ENCODE assay signal across 8 mouse cellular contexts in the genomic region with DNA sequence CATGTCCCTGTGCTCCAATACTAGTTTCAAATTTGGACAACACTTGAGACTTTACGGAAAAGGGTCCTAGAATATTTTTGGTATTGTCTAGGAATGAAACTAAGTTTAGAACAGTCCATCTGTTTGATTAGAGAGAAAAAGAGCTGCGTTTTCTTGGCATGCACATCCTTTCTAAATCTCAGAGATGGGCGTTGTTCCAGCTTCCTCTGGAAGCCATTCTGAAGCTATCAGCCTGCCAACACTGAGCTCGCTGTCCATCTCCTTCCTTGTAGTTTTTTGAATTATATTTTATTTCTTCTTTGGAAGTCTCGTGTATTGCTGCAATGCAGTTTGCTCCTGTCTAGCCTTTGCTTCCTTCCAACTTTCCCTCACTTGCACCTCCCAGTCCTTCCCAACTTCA. TPM values are rescaled to one million over a fixed set of nuclear protein-coding genes. Genes with fewer than 3 reads are reported as not detected.
DNase-seq lines count a peak whose midpoint lies in the region; ATAC-seq lines count a peak whose summit lies in the region.

No protein-coding gene starts in this region.

- no peak overlapping the region for H3K9ac ChIP-seq in hindbrain, embryonic 16.5 days (ENCODE audit: low read depth, low read length)

- H3K36me3 ChIP-seq in hindbrain, embryonic 16.5 days (ENCODE audit: control insufficient read depth, insufficient read depth, low read length), result no peaks in the 10 kb centered on the region

- no peaks in the 10 kb centered on the region for H3K9me3 ChIP-seq in hindbrain, embryonic 16.5 days (ENCODE audit: control insufficient read depth, low read length)

- H3K4me1 ChIP-seq in hindbrain, embryonic 16.5 days (ENCODE audit: control insufficient read depth, insufficient read depth, low read depth, low read length), result peaks cover 12% of the 10 kb centered on the region

- no peak for DNase-seq in frontal cortex, postnatal 25 days (ENCODE audit: low spot score in 2 of 2)
- peak; percentile 55 for DNase-seq in 3T3-L1 (ENCODE audit: low read depth, low spot score)
- DNase-seq in cerebellum, postnatal 14 days, result peak; percentile 80 to 86
- DNase-seq in layer of hippocampus, adult 18-20 months (ENCODE audit: low spot score in 2 of 2), result peak; percentile 25 to 71
- DNase-seq in right cerebral cortex, postnatal 4 days, result peak; percentile 58
- DNase-seq in thymus, postnatal 14 days, result no peak

- no peak overlapping the region for H3K27ac ChIP-seq in hindbrain, embryonic 16.5 days (ENCODE audit: low read depth, low read length)

- 55% methylated on average over 5 of the region's 5 CpGs for WGBS in hindbrain, embryonic 16.5 days

- H3K27me3 ChIP-seq in hindbrain, embryonic 16.5 days (replicated peaks; ENCODE audit: control insufficient read depth, insufficient read depth, low read length), result no peaks in the 10 kb centered on the region

- H3K4me3 ChIP-seq in hindbrain, embryonic 16.5 days (ENCODE audit: low read length), result no peak overlapping the region

- ATAC-seq in frontal cortex, adult (ENCODE audit: low TSS enrichment), result peak; percentile 88
- ATAC-seq in hindbrain, embryonic 16.5 days, result no peak

- H3K4me2 ChIP-seq in hindbrain, embryonic 16.5 days (ENCODE audit: low read length), result no peak overlapping the region

RNA-seq across cellular contexts. Expression of gene Mtmr2, which starts 53.9 kb away (rescaled TPM):
- total RNA-seq in layer of hippocampus, adult 18-20 months (2021), result 10 to 100 TPM; 50.7 to 61.3 TPM
- 52.9 and 55.6 TPM in 2 replicates for polyA plus RNA-seq in hindbrain, embryonic 16.5 days (2015; fragmentation: Nextera tagmentation; extraction: Ambion mirVana)

Comparison
In these comparisons a context has a peak if more than half of its experiments do, and no peak if none do; other contexts are left out.
1. DNase-seq: peak in 3T3-L1 (single experiment), cerebellum, postnatal 14 days (2 of 2), layer of hippocampus, adult 18-20 months (2 of 2) and right cerebral cortex, postnatal 4 days (single experiment); none in frontal cortex, postnatal 25 days (0 of 2) and thymus, postnatal 14 days (single experiment).